Mouse (Mus musculus) midbrain, embryonic 12.5 days (tissue): ENCODE data around the gene Miga2. TPM values are rescaled to one million over a fixed set of nuclear protein-coding genes. Genes with fewer than 3 reads are reported as not detected.

Source experiments
- ATAC-seq: fragments of 200-750 bp; cut with Nextera tagmentation; 2 replicates; pipeline ENCODE4 v1.8.0; 2017; ENCODE audit warnings: low read depth, moderate TSS enrichment, moderate library complexity; ENCODE audit not compliant: low FRiP score
- H3K27ac ChIP-seq: fragments of 300-500 bp; sonication (generic); replicated peaks from 2 replicates; pipeline ENCODE4 v1.5.1; 2016; ENCODE audit warnings: mild to moderate bottlenecking
- H3K27me3 ChIP-seq: fragments of 300-500 bp; sonication (generic); 2 replicates; pipeline ENCODE4 v1.6.1; 2016; ENCODE audit warnings: mild to moderate bottlenecking
- H3K36me3 ChIP-seq: fragments of 300-500 bp; sonication (generic); 2 replicates; pipeline ENCODE4 v1.6.1; 2016
- H3K4me1 ChIP-seq: fragments of 300-500 bp; sonication (generic); 2 replicates; pipeline ENCODE4 v1.6.1; 2016
- H3K4me2 ChIP-seq: fragments of 300-500 bp; sonication (generic); replicated peaks from 2 replicates; pipeline ENCODE4 v1.6.1; 2016; ENCODE audit warnings: mild to moderate bottlenecking, moderate library complexity
- H3K4me3 ChIP-seq: fragments of 300-500 bp; sonication (generic); 2 replicates; pipeline ENCODE4 v1.5.1; 2016; ENCODE audit warnings: mild to moderate bottlenecking
- H3K9ac ChIP-seq: fragments of 300-500 bp; sonication (generic); replicated peaks from 2 replicates; pipeline ENCODE4 v1.6.1; 2016; ENCODE audit warnings: mild to moderate bottlenecking, moderate library complexity
- H3K9me3 ChIP-seq: fragments of 300-500 bp; sonication (generic); 2 replicates; pipeline ENCODE4 v1.6.1; 2016; ENCODE audit warnings: mild to moderate bottlenecking
- WGBS: fragments of 180-500 bp; shearing (Covaris S2); methylation state at CpG from one replicate; pipeline ENCODE4 v1.1.7; 2016; 5-methylcytosine and 5-hydroxymethylcytosine counted together
- polyA plus RNA-seq: library from polyadenylated mRNA; unstranded; fragments of >200 nt; fragmentation: Nextera tagmentation; extraction: Ambion mirVana; gene quantifications from 2 replicates; pipeline ENCODE4 v1.2.1, GENCODE M21; 2016

The Miga2 gene
- polyA plus RNA-seq, 1 experiment from 2014 or later: 30.4 TPM

DNA sequence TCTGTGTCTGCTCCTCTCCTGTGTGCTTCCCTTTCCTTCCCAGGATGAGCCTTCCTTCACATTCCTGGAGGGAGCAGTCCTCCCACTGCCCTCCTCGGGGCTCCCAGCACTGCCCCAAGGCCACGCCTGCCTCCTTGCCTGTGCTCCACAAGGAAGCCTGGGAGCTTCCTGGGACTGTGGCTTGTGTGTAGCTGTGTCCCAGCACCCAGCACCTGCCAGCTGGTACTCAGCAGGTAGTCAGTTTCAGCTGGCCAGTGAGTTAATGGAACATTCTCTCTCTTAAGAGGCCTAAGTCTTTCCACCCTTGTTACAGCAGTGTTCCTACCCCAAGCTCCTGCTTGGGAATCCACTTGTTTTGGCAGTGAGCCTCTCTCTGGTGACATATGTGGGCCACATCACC is 38.8 kb downstream of the Miga2 start:
- no peak for ATAC-seq
- no peak overlapping the region for H3K4me3 ChIP-seq
- peaks cover 16% of the 10 kb centered on the region for H3K27me3 ChIP-seq
- no peaks in the 10 kb centered on the region for H3K9me3 ChIP-seq
- H3K36me3 ChIP-seq: peaks cover 78% of the 10 kb centered on the region
- H3K4me2 ChIP-seq: no peak overlapping the region
- peaks cover 29% of the 10 kb centered on the region for H3K4me1 ChIP-seq
- no peak overlapping the region for H3K9ac ChIP-seq
- no peak overlapping the region for H3K27ac ChIP-seq
- 73% methylated on average over 2 of the region's 2 CpGs for WGBS

DNA sequence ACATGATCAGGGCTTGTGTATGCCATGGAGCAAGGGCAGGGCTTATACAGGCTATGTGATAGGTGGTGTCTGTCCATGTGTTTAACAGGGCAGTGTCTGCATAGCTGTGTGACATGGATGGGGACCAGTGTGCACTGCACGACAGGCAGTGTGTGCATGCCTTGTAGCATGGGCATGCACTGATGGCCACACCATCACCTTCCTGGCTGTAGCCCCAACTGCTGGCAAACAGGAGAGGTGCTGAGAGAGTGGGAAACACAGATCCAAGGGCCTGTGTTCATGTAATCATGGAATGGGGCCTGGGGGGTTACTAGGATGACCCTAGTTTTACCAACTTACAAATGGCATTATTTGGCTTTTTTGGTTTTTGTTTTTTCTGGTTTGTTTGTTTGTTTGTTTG is 39.8 kb downstream of the Miga2 start:
- Histone ChIP-seq H3K4me2 (no peak overlapping the region), H3K27me3 (peaks cover 11% of the 10 kb centered on the region), H3K4me3 (no peak overlapping the region), H3K4me1 (peaks cover 19% of the 10 kb centered on the region), H3K9ac (no peak overlapping the region), H3K9me3 (no peaks in the 10 kb centered on the region), H3K27ac (no peak overlapping the region), H3K36me3 (peaks cover 75% of the 10 kb centered on the region)
- ATAC-seq: no peak
- 90% methylated on average over 1 of the region's 1 CpGs for WGBS

DNA sequence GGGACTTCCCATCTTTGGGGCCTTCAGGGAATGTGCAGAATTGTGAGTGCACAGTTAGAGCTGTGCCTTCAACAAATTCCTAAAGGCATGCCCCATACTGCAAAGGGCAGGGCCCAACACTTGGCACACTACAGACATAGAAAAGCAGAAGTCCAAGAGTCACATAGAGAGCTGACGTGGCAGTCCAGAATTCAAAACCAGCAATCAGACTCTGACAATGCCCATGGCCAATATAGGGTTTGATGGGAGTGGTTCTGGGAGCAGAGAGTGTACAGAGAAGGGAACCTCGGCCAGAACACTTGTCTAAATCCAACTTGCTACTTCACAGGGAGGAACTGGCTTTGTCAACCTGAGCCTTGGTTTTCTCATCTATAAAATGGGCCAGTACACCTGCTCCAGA is 43.2 kb downstream of the Miga2 start:
- peaks cover 76% of the 10 kb centered on the region for H3K36me3 ChIP-seq
- H3K27ac ChIP-seq: no peak overlapping the region

DNA sequence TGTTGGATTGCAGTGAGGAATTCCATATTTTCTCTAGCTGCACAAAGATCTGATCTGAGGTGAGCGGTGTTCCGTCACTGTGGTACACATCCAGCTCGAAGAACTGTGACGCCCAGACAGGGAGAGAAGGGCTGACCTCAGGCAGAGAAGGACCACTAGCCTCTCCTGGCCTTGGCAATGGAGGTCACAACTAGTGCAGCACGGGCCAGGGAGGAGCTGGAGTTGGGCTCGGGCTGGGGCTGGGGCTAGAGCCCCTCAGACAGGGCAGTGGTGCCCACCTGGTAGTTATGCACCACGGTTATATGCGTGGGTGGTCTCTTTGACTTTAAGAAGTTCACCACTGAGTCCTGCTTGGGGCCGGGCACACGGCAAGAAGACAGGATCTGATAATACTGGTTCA is 43.7 kb downstream of the Miga2 start:
- no peak overlapping the region for H3K4me2 ChIP-seq
- H3K36me3 ChIP-seq: peaks cover 76% of the 10 kb centered on the region
- ATAC-seq: no peak
- H3K27me3 ChIP-seq: peaks cover 3% of the 10 kb centered on the region; the same call in 1 of the 2 replicates
- H3K9ac ChIP-seq: no peak overlapping the region
- WGBS: 94% methylated on average over 10 of the region's 10 CpGs
- H3K4me3 ChIP-seq: no peak overlapping the region
- H3K27ac ChIP-seq: no peak overlapping the region
- no peaks in the 10 kb centered on the region for H3K4me1 ChIP-seq
- no peaks in the 10 kb centered on the region for H3K9me3 ChIP-seq

More for the DNA sequence above, 43.2 kb downstream of the Miga2 start:
- 79% methylated on average over 2 of the region's 2 CpGs for WGBS
- Histone ChIP-seq H3K4me3 (no peak overlapping the region), H3K4me2 (no peak overlapping the region), H3K27me3 (peaks cover 5% of the 10 kb centered on the region; the same call in 1 of the 2 replicates), H3K9me3 (no peaks in the 10 kb centered on the region), H3K4me1 (no peaks in the 10 kb centered on the region), H3K9ac (no peak overlapping the region)
- no peak for ATAC-seq

DNA sequence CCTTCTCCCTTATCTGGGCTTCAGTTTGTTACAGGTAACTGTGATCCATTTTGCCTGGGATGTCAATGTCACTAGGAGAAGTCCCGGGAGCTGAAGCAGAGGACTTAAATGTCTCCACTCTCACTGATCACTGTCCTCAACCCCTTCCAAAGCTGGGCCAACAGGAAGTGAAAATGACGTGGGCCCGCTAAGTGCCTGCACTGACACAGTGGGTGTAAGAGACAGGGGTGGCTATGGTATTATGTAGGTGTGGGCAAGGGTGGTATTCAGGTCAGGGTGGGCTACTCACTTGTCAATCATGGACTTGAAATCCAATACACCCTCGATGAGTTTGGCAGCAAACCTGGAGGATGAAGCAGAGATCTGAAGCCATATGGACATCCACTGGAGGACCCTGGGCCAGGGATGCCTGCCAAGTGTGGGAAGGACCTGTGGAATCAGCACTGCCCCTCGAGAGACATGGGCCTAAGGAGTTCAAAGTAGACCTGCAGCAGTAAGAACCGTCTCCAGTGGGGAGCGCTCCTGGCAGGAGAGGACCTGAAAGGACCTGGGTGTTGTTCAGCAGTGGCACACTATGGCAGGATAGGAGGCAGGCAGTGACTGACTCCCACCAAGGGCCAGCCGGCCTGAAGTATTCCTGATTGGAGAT is 44.5 kb downstream of the Miga2 start:
- H3K36me3 ChIP-seq: peaks cover 73% of the 10 kb centered on the region
- H3K4me2 ChIP-seq: no peak overlapping the region
- H3K4me3 ChIP-seq: no peak overlapping the region

DNA sequence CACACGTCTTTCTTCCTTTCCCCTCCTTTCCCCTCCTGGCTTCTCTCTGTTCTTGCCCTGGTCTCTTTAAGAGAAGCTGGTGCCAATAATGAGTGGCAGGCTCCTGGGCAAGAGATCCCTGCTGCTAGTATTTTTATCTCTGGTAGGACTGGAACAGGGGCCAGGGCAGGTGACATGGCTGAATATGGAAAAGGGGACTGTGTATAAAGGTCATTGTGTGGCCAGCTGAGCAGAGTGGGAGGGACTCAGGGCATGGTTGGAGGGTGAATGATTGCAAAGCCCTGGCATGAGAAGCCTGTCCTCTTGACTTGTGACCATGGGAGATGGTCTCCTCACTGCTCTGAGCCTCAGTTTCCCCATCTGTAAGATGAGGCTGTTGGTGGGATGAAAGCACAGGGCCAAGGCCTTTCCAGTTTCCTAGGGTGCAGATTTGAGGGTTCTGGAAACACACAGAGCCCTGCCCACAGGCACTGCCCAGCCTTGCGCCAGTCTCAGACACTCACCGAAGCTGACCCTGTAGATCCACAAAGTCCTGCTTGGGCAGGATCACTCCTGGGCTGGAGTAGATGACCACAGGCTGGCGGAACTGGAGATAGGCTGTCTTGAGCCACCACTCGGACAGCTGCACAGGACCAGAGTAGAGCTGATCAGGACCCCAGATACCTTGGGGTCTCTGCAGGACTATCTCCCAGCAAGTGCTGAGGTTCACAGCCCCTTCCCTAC is 45.6 kb downstream of the Miga2 start:
- H3K9me3 ChIP-seq: no peaks in the 10 kb centered on the region
- peaks cover 4% of the 10 kb centered on the region for H3K4me1 ChIP-seq
- no peak overlapping the region for H3K27ac ChIP-seq
- no peak for ATAC-seq
- H3K9ac ChIP-seq: no peak overlapping the region
- peaks cover 10% of the 10 kb centered on the region for H3K27me3 ChIP-seq
- no peak overlapping the region for H3K4me2 ChIP-seq
- WGBS: 94% methylated on average over 4 of the region's 5 CpGs
- H3K4me3 ChIP-seq: no peak overlapping the region
- peaks cover 64% of the 10 kb centered on the region for H3K36me3 ChIP-seq

More for the DNA sequence above, 44.5 kb downstream of the Miga2 start:
- 84% methylated on average over 8 of the region's 8 CpGs for WGBS
- Histone ChIP-seq H3K27me3 (no peaks in the 10 kb centered on the region), H3K27ac (no peak overlapping the region), H3K9me3 (no peaks in the 10 kb centered on the region), H3K9ac (no peak overlapping the region), H3K4me1 (no peaks in the 10 kb centered on the region)
- ATAC-seq: no peak

DNA sequence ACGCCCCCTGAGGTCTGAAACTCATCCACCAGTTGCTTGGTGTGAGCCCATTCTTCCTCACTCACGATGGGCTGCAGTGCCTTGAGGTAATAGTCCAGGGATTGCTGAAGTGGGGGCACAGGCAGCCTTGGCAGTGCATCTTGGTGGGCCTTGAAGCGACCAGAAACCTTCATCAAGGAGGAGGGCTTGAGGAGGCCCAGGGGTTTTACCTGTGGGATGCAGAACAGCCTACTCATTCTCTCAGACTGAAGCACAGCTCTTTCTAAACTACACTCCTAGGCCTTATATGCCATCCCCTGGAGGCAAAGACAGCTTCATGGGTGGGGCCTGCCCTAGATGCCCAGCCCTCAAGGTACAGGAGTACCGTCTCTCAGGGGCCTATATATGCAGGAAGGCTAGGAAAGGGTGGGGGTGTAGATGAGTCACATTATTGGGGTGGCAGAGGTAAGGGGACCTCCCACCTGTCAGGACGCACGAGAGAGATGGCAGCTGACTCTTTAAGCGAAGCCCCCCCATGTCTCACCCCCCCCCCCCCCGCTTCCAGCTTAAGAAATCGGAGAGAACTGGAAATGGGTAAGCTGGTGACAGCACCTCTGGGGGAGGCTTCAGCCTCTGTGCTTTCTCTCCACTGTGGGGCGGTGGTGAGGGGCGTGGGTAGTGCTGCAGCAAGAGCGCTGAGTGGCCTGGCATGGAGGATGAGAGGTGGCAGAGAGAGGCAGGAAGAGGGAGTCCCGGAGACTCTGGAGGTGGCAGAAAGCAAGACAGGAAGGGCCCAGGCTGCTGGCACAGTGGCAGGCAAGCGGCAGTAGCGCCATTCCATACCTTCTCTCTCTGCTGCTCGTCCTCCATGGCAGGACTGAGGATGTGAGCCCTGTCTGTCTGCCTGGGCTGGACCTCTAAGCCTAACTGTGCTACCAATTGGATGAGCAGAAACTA is 49.3 kb downstream of the Miga2 start:
- Histone ChIP-seq H3K9ac (0 out of 2 replicates have a peak overlapping the region, but pooled peaks have one; percentile 15), H3K4me1 (peaks cover 25% of the 10 kb centered on the region), H3K4me2 (peak overlapping the region; percentile 78; the same call in 1 of the 2 replicates), H3K4me3 (no peak overlapping the region), H3K27ac (no peak overlapping the region), H3K36me3 (peaks cover 27% of the 10 kb centered on the region), H3K27me3 (peaks cover 13% of the 10 kb centered on the region), H3K9me3 (no peaks in the 10 kb centered on the region)
- 81% methylated on average over 16 of the region's 16 CpGs for WGBS
- no peak for ATAC-seq

DNA sequence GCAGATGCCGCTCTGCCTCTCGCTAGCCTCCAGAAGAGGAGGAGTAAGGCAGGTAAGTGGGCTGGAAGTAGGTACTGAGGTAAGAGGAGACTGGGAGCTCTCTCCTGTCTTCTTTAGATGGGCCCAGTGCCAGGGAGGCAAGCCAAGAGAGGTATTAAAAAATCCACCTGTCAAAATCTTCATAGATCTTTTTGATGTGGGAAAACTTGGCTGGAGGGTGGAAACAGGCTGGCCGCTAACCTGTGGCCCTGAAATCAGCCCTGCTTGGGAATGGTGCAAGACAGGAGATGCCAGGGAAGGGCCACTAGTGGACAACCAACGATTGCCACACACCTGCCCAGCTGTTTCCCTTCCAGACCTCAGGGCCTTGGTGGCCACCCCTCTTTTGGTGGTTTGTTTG is 50.1 kb downstream of the Miga2 start:
- Histone ChIP-seq H3K9me3 (no peaks in the 10 kb centered on the region), H3K4me2 (peak overlapping the region; percentile 78), H3K9ac (no peak overlapping the region), H3K27ac (no peak overlapping the region), H3K27me3 (peaks cover 13% of the 10 kb centered on the region), H3K4me1 (peaks cover 33% of the 10 kb centered on the region), H3K4me3 (0 out of 2 replicates have a peak overlapping the region, but pooled peaks have one; percentile 87), H3K36me3 (peaks cover 24% of the 10 kb centered on the region; the same call in 1 of the 2 replicates)
- 93% methylated on average over 4 of the region's 4 CpGs for WGBS
- ATAC-seq: no peak

DNA sequence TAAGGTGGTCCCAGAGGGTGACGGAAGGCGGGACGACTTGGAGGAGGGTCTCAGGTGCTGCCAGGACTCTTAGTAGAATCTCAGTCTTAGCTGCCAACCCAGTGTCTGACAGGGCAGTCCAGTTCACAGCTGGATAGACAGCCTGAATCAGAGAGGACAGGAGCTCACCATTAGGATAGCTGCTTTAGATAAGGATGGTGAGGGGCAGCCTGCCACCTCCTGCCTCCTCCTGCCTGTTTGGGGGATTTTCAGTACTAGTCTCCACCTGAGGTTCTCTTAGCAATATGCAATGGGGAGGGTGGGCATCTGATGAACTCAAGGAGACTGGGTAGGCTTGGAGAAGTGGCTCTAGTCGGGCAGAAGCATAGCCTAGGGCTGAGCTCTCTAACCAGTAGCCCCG is 50.6 kb downstream of the Miga2 start:
- Histone ChIP-seq H3K36me3 (peaks cover 18% of the 10 kb centered on the region; the same call in 1 of the 2 replicates), H3K27me3 (peaks cover 13% of the 10 kb centered on the region), H3K9ac (peak overlapping the region; percentile 93), H3K27ac (no peak overlapping the region), H3K4me3 (peak overlapping the region; percentile 87), H3K4me2 (peak overlapping the region; percentile 78), H3K9me3 (no peaks in the 10 kb centered on the region), H3K4me1 (peaks cover 36% of the 10 kb centered on the region)
- WGBS: 44% methylated on average over 5 of the region's 5 CpGs
- no peak for ATAC-seq

DNA sequence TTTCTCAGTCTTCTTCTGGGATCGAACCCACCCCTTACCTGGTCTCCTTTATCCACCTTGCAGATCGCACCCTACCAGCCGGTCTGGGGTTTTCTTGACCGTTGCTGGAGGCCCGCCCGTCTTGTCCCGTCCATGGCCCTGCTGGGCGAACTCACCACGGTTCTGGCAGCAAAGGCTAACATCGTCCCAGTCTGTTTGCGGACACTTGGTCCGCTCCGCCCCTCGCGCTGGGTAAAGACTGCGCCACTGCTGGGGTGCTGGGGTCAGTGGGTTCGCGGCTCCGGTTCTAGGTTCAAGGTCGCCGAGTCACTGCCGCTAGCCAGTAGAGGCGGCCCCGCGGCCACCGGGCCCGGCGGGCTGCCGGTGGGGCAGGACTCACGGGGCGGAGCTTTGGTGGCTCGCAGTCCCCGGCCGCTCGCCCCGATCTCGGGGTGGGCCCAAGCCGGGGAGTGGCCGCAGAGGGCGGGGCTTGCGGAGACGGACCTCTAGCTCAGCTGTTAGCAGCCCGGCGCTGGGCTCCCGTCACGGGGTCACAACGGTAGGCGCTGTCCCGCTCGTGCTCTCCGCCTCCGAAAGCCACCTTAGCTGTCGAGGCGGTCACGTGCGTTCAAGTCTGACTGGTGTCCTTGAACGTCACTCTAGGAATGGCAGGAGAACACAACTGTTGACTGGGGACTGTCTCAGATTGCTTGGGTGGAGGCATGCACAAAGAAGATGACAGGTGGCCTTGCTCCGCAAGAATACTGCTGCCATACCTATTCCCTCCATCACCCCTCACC is 51.3 kb downstream of the Miga2 start, which contains the start of gene Crat:
Crat (minus strand) TSS at position 657 of the 779 bp plus-strand sequence.
- Histone ChIP-seq H3K4me2 (peak within 1 kb of the TSS; percentile 78), H3K9me3 (no peaks in the 10 kb centered on the region), H3K27me3 (peaks cover 13% of the 10 kb centered on the region), H3K4me1 (peaks cover 36% of the 10 kb centered on the region), H3K9ac (peak within 1 kb of the TSS; percentile 93), H3K27ac (peak within 1 kb of the TSS; percentile 98), H3K36me3 (peaks cover 16% of the 10 kb centered on the region; the same call in 1 of the 2 replicates), H3K4me3 (peak within 1 kb of the TSS; percentile 87)
- whole genome bisulfite sequencing: under 1% methylated on average over 58 of the region's 58 CpGs
- ATAC-seq: peak; percentile 87
